Mouse (Mus musculus): ENCODE data around the gene Actr8.

The Actr8 gene

GRCm38 (mm10) chr14:29978254-29979204 is at the start of gene Actr8:
Gene Actr8 (plus strand): TSS chr14:29978337.
- peak; percentile 95 for DNase-seq

DNA sequence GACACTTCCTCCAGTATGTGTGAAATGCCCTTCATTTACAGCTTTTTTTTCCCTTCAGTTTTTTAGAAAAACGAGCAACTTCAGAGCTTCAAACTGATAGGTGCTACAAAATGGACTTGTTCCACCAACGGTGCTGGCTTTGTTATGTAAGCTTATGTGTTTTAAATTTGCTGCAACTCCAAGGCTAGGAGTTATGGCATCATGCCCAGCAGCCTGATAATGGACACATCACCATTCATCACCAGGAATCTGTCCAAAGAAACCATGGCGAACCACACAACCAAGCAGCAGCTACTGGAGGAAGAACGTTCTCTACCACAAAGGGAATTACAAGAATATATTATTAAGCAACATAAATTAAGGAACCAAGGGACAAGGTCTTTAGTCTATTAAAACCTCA is 49.2 kb upstream of the Actr8 start:
- no peak for DNase-seq

- no peak for DNase-seq
These were observed 42.6 kb upstream of the Actr8 start for GRCm38 (mm10) chr14:29935516-29935915.

DNA sequence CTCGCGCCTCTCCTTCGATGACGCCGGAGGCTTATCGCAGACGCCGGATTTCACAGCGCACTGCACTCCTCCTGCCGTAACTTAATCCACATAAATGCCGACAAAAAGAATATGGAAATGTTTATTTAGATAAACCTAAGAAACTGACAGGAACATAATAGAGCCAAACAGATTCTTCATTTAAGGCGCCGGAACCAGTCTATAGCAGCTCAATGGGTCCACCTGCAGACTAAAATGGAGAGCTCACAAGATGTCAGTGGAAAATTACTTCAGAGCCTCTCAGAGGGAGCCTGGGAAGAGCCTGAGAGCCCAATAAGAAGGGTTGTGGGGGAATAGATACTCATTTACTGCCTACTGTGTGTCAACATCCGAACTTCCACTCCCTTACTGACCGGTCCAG is 40.7 kb upstream of the Actr8 start:
- DNase-seq, result no peak

DNA sequence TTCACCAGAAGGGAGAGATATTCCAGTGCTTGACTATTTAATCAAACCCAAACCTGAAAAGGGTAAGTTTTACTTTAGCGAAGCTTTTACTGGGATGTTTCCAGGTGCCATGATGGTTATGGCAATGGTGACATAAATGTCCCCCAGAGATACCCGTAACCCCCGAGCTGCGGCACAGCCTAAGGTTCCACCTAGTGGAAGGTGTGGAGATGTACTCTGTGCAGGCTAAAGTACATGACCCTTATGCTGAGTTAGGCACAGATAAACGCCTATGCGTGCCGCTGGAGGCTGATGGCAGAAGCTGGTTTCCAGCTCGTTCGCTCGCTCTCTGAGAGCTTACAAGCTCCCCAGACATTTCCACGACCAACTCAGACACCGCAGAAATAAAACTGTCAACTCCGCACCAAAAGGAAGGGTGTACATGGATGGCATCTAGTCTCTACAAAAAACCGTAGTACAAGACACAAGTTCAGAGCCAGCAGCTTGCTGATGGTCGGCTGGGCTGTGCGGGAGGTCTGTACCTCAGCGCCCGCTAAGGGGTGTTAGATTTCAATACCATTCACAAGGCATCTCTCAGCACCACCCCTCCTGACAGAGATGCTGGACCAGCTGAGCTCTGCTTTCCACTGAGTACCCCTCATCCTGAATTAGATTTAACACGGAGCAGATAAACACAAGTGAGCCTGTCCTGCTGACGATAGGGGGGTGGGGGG is 38.4 kb upstream of the Actr8 start:
- DNase-seq, result no peak

GRCm38 (mm10) chr14:29940313-29940812 is 37.8 kb upstream of the Actr8 start:
- DNase-seq, result no peak

DNA sequence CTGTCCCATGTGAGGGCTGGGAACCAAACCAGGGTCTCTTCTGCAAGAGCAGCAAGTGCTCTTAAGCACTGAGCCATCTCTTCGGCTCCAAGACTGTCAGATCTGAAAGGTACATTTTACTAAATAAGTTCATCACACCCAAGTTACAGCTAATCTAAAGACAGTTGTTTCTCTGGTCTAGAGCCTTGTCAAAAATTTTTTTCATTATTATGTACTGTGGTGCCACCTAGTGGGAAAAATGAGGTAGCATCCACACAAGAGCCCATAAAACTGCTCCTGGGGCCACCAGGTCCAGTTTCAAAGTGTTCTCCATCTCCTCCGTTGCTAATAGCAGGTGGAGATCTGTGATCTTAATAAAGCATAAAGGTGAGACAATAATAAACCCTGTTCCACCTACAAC is 37.3 kb upstream of the Actr8 start:
- DNase-seq, result peak; percentile 56

- DNase-seq, result no peak
These were observed 31.3 kb upstream of the Actr8 start for GRCm38 (mm10) chr14:29946761-29947309.

DNA sequence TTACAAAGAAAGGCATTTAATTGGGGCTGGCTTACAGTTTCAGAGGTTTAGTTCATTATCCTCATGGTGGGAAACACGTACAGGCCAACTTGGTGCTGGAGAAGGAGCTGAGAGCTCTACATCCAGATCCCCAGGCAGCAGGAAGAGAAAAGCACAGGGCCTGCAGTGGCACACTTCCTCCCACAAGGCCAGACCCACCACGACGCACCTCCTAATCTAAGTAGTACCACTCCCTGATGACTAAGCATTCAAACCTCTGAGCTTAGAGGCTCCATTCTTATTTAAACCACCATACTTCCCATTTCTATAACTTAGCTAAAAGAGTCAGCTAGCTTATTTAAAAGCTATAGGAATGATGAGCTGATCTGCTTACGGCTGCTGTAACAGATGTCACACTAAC is 27.3 kb upstream of the Actr8 start:
- no peak for DNase-seq

DNA sequence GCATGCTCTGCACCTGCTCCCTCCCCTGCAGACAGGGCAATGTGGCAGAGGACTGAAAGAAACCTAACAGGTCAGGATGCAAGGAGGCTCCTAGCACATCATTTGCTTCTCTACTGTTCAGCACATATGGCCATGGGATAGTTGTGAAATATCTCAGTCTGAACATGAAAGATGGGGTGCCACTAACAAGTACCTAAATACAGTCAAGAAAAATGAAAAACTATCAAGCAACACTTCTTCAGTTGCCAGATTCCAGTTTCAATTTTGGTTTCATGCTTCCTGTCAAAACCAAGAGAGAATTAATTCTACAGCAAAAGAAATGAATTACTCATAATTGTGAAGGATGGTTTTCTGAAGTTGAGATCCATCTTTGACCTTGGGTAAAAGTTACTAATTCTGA is 20.7 kb upstream of the Actr8 start:
- no peak for DNase-seq

GRCm38 (mm10) chr14:29967611-29968010 is 10.5 kb upstream of the Actr8 start:
- DNase-seq, result no peak

DNA sequence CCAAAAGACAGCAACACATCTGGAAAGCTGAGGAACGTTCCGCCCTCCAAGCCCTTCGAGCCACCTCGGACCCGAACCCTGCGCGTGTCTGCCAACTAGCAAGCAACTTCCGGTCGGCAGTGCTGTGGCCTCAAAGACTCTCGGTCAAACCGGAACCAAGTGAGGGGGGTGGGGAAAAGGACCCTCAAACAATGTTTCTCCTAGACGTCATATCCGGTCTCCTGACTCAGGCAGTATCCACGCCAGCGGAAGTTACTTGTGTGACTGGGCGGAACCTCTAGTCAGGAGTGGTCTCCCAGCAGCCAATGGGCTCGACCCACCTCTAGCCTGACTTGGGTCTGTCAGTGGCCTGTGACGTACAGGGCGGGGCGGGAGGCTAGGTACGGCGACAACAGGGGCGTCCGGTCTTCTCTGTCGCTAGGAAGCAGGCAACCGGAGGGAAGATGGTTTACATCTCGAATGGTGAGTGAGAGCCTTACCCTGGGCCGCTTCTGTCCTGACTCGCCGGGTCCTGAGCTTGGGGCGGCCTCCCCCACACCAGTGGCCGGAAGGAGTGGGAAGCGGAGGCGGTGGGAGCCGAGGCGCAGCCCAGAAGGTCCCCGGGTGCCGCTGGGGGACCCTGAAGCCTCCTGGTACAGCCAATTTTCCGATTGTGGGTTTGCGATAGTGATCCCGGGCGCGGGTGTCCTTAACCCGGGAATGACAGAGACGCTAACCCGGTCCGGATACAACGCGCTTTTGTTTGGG is 9.9 kb upstream of the Actr8 start, which contains the start of gene Selenok:
Gene Selenok, plus strand, starts transcription at position 234 of the 747 bp plus-strand sequence.
- DNase-seq, result peak; percentile 98

DNA sequence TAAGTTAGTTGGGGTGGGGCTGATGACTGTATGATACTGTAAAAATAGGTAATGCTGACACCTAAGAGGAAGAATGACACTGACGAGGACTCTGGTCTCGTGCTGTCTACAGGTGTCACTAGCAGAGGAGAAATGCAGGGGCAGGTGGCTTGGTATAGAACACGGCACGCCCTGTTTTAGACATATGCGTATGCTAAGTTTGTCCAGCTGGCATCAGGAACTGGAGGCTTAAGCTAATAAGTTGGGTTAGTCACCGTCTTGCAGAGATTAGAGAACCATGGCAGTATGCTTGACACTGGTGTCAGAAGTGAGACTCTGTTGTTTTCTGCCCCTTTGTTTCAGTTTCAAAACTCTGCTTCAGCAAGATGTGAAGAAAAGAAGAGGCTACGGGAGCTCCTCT is 6.7 kb upstream of the Actr8 start:
- DNase-seq, result no peak

- no peak for DNase-seq
These were observed 6.1 kb upstream of the Actr8 start for GRCm38 (mm10) chr14:29971993-29972392.

DNA sequence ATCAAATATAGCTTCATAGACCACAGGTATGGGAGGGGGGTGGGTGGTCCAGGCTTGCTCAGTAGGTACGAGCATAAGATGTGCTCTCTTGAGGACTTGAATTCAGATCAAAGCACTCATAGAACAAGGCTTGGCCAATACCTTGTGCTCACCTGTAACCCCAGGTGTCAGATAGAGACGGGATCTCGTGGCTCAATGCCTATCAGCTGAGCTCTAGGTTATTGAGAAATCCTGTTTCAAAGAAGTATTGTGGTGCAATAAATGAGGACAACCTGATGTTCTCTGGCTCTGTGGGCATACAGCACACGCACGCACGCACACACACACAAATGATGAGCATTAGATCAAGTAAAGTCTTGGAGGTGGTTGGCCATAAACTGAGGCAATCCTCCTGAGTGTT is 1.2 kb upstream of the Actr8 start:
- no peak for DNase-seq

DNA sequence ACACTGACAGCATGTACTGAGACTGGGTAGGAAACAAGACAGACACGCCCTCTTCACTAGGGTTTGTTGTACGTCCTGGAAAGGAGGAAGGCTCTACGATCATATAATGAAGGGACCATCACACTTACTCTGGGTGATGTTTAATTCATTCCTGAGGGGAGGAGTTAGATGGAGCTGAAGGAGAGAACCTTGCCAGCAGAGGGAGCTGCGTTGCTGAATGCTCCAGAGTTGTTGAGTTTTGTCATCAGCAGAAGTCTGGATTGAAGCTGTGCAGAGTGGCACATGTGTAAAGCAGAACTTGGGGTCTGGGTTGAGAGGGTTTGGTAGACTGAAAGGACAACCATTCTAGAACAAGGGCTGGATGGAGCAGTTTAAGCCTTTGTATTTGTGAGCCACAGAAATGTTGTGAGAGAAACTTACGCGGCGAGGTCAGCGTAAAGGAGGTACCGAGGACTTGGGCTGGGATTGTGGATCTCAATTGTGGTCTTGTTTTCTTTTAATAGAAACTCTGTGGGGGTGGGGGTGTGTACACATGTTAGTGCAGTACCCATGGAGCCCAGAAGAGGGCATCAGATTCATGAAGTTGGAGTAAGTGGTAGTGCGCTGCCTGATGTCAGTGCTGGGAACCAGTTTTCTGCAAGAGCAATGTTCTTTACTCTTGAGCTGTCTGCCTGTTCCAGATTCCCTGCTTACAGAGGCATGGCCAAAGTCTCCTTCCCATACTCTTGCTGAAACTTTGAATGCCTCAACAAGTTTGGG is 2.5 kb downstream of the Actr8 start:
- peak; percentile 45 for DNase-seq

DNA sequence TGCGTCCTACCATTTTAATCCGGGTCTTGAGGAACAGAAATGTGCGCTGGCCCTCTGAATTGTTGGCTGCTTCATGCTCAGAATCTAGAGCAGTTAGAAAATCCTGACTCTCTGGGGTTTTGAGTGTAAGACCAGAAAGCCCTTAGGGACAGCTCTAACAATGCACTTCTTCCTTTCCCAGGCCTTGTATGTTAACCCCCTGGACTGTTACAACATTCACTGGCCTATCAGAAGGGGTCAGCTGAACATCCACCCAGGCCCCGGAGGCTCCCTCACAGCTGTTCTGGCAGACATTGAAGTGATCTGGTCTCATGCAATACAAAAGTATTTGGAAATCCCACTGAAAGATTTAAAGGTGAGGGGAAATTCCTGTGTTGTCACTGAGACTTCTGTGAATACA is 8.0 kb downstream of the Actr8 start:
- DNase-seq, result no peak

GRCm38 (mm10) chr14:29987276-29987675 is 9.1 kb downstream of the Actr8 start:
- no peak for DNase-seq

DNA sequence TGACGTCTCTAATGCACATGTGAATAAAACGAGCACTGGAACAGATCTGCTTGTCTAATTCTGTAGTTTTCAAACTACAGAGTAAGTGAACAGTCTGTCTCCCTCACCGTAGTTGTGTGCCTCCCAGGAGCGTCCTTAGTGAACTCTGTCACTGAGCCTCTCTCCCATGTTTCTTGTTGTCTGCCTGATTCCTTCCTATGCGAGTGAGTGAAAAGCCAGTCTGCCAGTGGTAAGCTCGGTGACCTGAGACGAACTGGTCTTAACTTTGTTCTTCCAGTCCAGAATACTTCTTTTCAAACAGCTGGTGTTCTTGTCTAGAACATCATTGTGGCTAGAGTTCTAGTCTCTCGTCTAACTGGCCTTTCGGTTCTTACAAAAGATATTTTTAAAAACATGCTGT is 9.6 kb downstream of the Actr8 start:
- DNase-seq, result no peak

GRCm38 (mm10) chr14:29988337-29988736 is 10.2 kb downstream of the Actr8 start:
- no peak for DNase-seq

- DNase-seq, result no peak
These were observed 16.8 kb downstream of the Actr8 start for GRCm38 (mm10) chr14:29994976-29995375.

All from lung, postnatal 10 days (tissue).